Mouse (Mus musculus) liver, postnatal 0 days (tissue): ENCODE results near the gene Etnk1. TPM values are rescaled to one million over a fixed set of nuclear protein-coding genes. Genes with fewer than 3 reads are reported as not detected.

ENCODE experiments used
- ATAC-seq: fragments of 200-750 bp; cut with Nextera tagmentation; 2 replicates; pipeline ENCODE4 v1.8.0; 2017; ENCODE audit warnings: mild to moderate bottlenecking, moderate library complexity
- DNase-seq: peaks from one replicate; pipeline ENCODE4 v3.0.0-alpha.2; 2016
- H3K27ac ChIP-seq: fragments of 300-500 bp; sonication (generic); 2 replicates; pipeline ENCODE4 v1.5.1; 2014; ENCODE audit warnings: antibody characterized with exemption, moderate library complexity, mild to moderate bottlenecking, low read depth
- H3K27me3 ChIP-seq: fragments of 300-500 bp; sonication (generic); 2 replicates; pipeline ENCODE4 v1.6.1; 2014; ENCODE audit warnings: low read length, control low read depth, mixed read lengths; ENCODE audit not compliant: insufficient read depth
- H3K36me3 ChIP-seq: fragments of 300-500 bp; sonication (generic); replicated peaks from 2 replicates; pipeline ENCODE4 v1.6.1; 2014; ENCODE audit warnings: mild to moderate bottlenecking, control low read depth, low read length, moderate library complexity, mixed read lengths; ENCODE audit not compliant: insufficient read depth
- H3K4me1 ChIP-seq: fragments of 300-500 bp; sonication (generic); 2 replicates; pipeline ENCODE4 v1.6.1; 2014; ENCODE audit warnings: antibody characterized with exemption, mild to moderate bottlenecking, control low read depth; ENCODE audit not compliant: insufficient read depth
- H3K4me2 ChIP-seq: fragments of 300-500 bp; sonication (generic); 2 replicates; pipeline ENCODE4 v1.6.1; 2014; ENCODE audit warnings: low read depth, mild to moderate bottlenecking, low read length, moderate library complexity, mixed read lengths
- H3K4me3 ChIP-seq: fragments of 300-500 bp; sonication (generic); 2 replicates; pipeline ENCODE4 v1.5.1; 2014; ENCODE audit warnings: low read depth, low read length
- H3K9ac ChIP-seq: fragments of 300-500 bp; sonication (generic); replicated peaks from 2 replicates; pipeline ENCODE4 v1.6.1; 2014; ENCODE audit warnings: mild to moderate bottlenecking, moderate library complexity
- H3K9me3 ChIP-seq: fragments of 300-500 bp; sonication (generic); 2 replicates; pipeline ENCODE4 v1.6.1; 2016; ENCODE audit warnings: mild to moderate bottlenecking, control low read depth, low read length, mixed read lengths
- CTCF ChIP-seq: sonication (generic); IDR thresholded peaks from 2 replicates; pipeline ENCODE4 v1.5.1; 2016; ENCODE audit warnings: antibody characterized with exemption, low read depth
- EP300 ChIP-seq: IDR thresholded peaks from 2 replicates; pipeline ENCODE4 v1.6.1; 2016; ENCODE audit warnings: antibody characterized with exemption, low read depth, mild to moderate bottlenecking
- WGBS: fragments of 180-500 bp; shearing (Covaris S2); extraction: QIAGEN DNeasy Blood & Tissue Kit; methylation state at CpG from one replicate; pipeline ENCODE4 v1.1.7; 2014; ENCODE audit not compliant: insufficient replicate concordance; 5-methylcytosine and 5-hydroxymethylcytosine counted together
- polyA plus RNA-seq: library from polyadenylated mRNA; unstranded; fragments of >200 nt; fragmentation: Nextera tagmentation; extraction: Ambion mirVana; gene quantifications from 2 replicates; pipeline ENCODE4 v1.2.1, GENCODE M21; 2015

Etnk1 gene
- polyA plus RNA-seq, 1 experiment from 2014 or later, result 6.9 TPM

- TF ChIP-seq CTCF (no peak), EP300 (no peak)
- Histone ChIP-seq H3K36me3 (peaks cover 30% of the 10 kb centered on the region), H3K4me2 (no peak overlapping the region), H3K4me3 (no peak overlapping the region), H3K4me1 (no peaks in the 10 kb centered on the region), H3K9me3 (peaks cover 8% of the 10 kb centered on the region), H3K27ac (no peak overlapping the region), H3K9ac (no peak overlapping the region), H3K27me3 (no peaks in the 10 kb centered on the region)
- DNase-seq (no peak), ATAC-seq (no peak)
- 79% methylated on average over 3 of the region's 3 CpGs for WGBS
Observed at GRCm38 (mm10) chr6:143208880-143209279, 41.9 kb downstream of the Etnk1 start.

GRCm38 (mm10) chr6:143212766-143213165 is 45.7 kb downstream of the Etnk1 start:
- no peak for TF ChIP-seq EP300
- TF ChIP-seq CTCF, result no peak
- WGBS, result 79% methylated on average over 6 of the region's 6 CpGs
- Histone ChIP-seq H3K9ac (no peak overlapping the region), H3K9me3 (peaks cover 24% of the 10 kb centered on the region), H3K4me3 (no peak overlapping the region), H3K27ac (no peak overlapping the region), H3K27me3 (no peaks in the 10 kb centered on the region), H3K4me2 (no peak overlapping the region), H3K4me1 (no peaks in the 10 kb centered on the region), H3K36me3 (0 out of 2 replicates have a peak, but pooled peaks cover 7% of the 10 kb centered on the region)
- DNase-seq (no peak), ATAC-seq (no peak)

- Histone ChIP-seq H3K4me2 (no peak overlapping the region), H3K4me3 (no peak overlapping the region), H3K9ac (no peak overlapping the region), H3K27ac (no peak overlapping the region), H3K4me1 (no peaks in the 10 kb centered on the region), H3K27me3 (no peaks in the 10 kb centered on the region), H3K9me3 (peaks cover 24% of the 10 kb centered on the region), H3K36me3 (0 out of 2 replicates have a peak, but pooled peaks cover 6% of the 10 kb centered on the region)
- DNase-seq (no peak), ATAC-seq (no peak)
- WGBS, result 89% methylated on average over 6 of the region's 6 CpGs
- no peak for TF ChIP-seq EP300
- no peak for TF ChIP-seq CTCF
Observed at GRCm38 (mm10) chr6:143213461-143213860, 46.4 kb downstream of the Etnk1 start.

- H3K4me2 ChIP-seq, result no peak overlapping the region
- no peaks in the 10 kb centered on the region for H3K27me3 ChIP-seq
- TF ChIP-seq CTCF, result no peak
- no peak for TF ChIP-seq EP300
- H3K36me3 ChIP-seq, result no peaks in the 10 kb centered on the region
- no peak overlapping the region for H3K4me3 ChIP-seq
- DNase-seq, result no peak
- ATAC-seq, result no peak
- H3K9me3 ChIP-seq, result peaks cover 24% of the 10 kb centered on the region
- H3K4me1 ChIP-seq, result no peaks in the 10 kb centered on the region
- WGBS, result 84% methylated on average over 11 of the region's 11 CpGs
- no peak overlapping the region for H3K27ac ChIP-seq
- H3K9ac ChIP-seq, result no peak overlapping the region
Observed at GRCm38 (mm10) chr6:143216221-143216620, 49.2 kb downstream of the Etnk1 start.

- WGBS, result 5% methylated on average over 5 of the region's 5 CpGs
- ATAC-seq (no peak), DNase-seq (peak; percentile 57)
- Histone ChIP-seq H3K27ac (no peak overlapping the region), H3K4me1 (no peaks in the 10 kb centered on the region), H3K9me3 (peaks cover 12% of the 10 kb centered on the region), H3K36me3 (no peaks in the 10 kb centered on the region), H3K9ac (no peak overlapping the region), H3K27me3 (no peaks in the 10 kb centered on the region), H3K4me3 (no peak overlapping the region), H3K4me2 (no peak overlapping the region)
- TF ChIP-seq CTCF, result peak; percentile 87
- TF ChIP-seq EP300, result no peak
Observed at GRCm38 (mm10) chr6:143219347-143219746, 52.3 kb downstream of the Etnk1 start.

- DNase-seq (no peak), ATAC-seq (no peak)
- Histone ChIP-seq H3K4me3 (no peak overlapping the region), H3K4me2 (no peak overlapping the region), H3K36me3 (no peaks in the 10 kb centered on the region), H3K9ac (no peak overlapping the region), H3K4me1 (no peaks in the 10 kb centered on the region), H3K9me3 (no peaks in the 10 kb centered on the region), H3K27ac (no peak overlapping the region), H3K27me3 (no peaks in the 10 kb centered on the region)
- no peak for TF ChIP-seq EP300
- TF ChIP-seq CTCF, result no peak
- 74% methylated on average over 8 of the region's 8 CpGs for WGBS
Observed at GRCm38 (mm10) chr6:143221245-143221644, 54.2 kb downstream of the Etnk1 start.

GRCm38 (mm10) chr6:143224057-143224456 is 57.0 kb downstream of the Etnk1 start:
- no peaks in the 10 kb centered on the region for H3K36me3 ChIP-seq
- H3K4me3 ChIP-seq, result no peak overlapping the region
- no peak for ATAC-seq
- 80% methylated on average over 11 of the region's 11 CpGs for WGBS
- no peak overlapping the region for H3K27ac ChIP-seq
- H3K9ac ChIP-seq, result no peak overlapping the region
- no peaks in the 10 kb centered on the region for H3K4me1 ChIP-seq
- no peaks in the 10 kb centered on the region for H3K9me3 ChIP-seq
- TF ChIP-seq CTCF (no peak), EP300 (no peak)
- no peak for DNase-seq
- no peak overlapping the region for H3K4me2 ChIP-seq
- H3K27me3 ChIP-seq, result no peaks in the 10 kb centered on the region
